In genomic region chr12:99670762-99671152, GRCm38 (mm10) we compare ENCODE assay signal across 10 mouse cellular contexts.
DNase-seq lines count a peak whose midpoint lies in the region; ATAC-seq and TF ChIP-seq lines count a peak whose summit lies in the region.
"Had no signal": no experiment of that assay in that cellular context is flagged by ENCODE, and none has a peak within 500 bp of the region (broad histone marks: within the 10 kb centered on the region; RNA-seq: fewer than 3 reads in every experiment).

No protein-coding gene starts in this region.

- intact Hi-C loops in heart, postnatal 14 days (cut with DNase I): no loop called here

- H3K4me1 ChIP-seq in heart, embryonic 15.5 days (replicated peaks): 0 out of 2 replicates have a peak, but pooled peaks cover 4% of the 10 kb centered on the region
- H3K4me1 ChIP-seq in forebrain, embryonic 13.5 days: peaks cover 30% of the 10 kb centered on the region
- peaks cover 19% of the 10 kb centered on the region for H3K4me1 ChIP-seq in midbrain, embryonic 13.5 days (replicated peaks)
- 0 out of 2 replicates have a peak, but pooled peaks cover 3% of the 10 kb centered on the region for H3K4me1 ChIP-seq in intestine, embryonic 15.5 days (replicated peaks)
- H3K4me1 ChIP-seq: liver, embryonic 12.5 days had no signal

- no peaks in the 10 kb centered on the region for H3K27me3 ChIP-seq in heart, embryonic 15.5 days
- no peaks in the 10 kb centered on the region for H3K27me3 ChIP-seq in forebrain, embryonic 13.5 days
- H3K27me3 ChIP-seq in midbrain, embryonic 13.5 days: no peaks in the 10 kb centered on the region
- H3K27me3 ChIP-seq in intestine, embryonic 15.5 days (replicated peaks): no peaks in the 10 kb centered on the region
- H3K27me3 ChIP-seq: liver, embryonic 12.5 days had no signal

- TF ChIP-seq POLR2A in brain, embryonic 14.5 days (IDR thresholded peaks at IDR 0.05; ENCODE audit: borderline replicate concordance, extremely low read depth, insufficient read depth, insufficient read length, poor library complexity, severe bottlenecking): no peak

- TF ChIP-seq CTCF in brain, embryonic 14.5 days (IDR thresholded peaks at IDR 0.05; ENCODE audit: borderline replicate concordance, extremely low read depth, insufficient read depth, insufficient read length): no peak

- no peaks in the 10 kb centered on the region for H3K36me3 ChIP-seq in heart, embryonic 15.5 days
- H3K36me3 ChIP-seq in forebrain, embryonic 13.5 days (ENCODE audit: poor library complexity, severe bottlenecking): no peaks in the 10 kb centered on the region
- no peaks in the 10 kb centered on the region for H3K36me3 ChIP-seq in midbrain, embryonic 13.5 days
- no peaks in the 10 kb centered on the region for H3K36me3 ChIP-seq in intestine, embryonic 15.5 days
- H3K36me3 ChIP-seq: liver, embryonic 12.5 days had no signal

- DNase-seq in heart, postnatal 14 days: no peak
- DNase-seq in brain, embryonic 14.5 days (ENCODE audit: low read depth): peak; percentile 80
- no peak for DNase-seq in cerebellum, postnatal 36 days
- no peak for DNase-seq in cerebellum, postnatal 25 days
- DNase-seq: heart, postnatal 4 days had no signal

- no peak for ATAC-seq in heart, embryonic 15.5 days (replicated peaks; ENCODE audit: insufficient number of reproducible peaks, insufficient read depth, low FRiP score, low read depth)
- peak; percentile 58 for ATAC-seq in forebrain, embryonic 13.5 days
- ATAC-seq in midbrain, embryonic 13.5 days: peak; percentile 64
- ATAC-seq in intestine, embryonic 15.5 days: no peak
- ATAC-seq: liver, embryonic 12.5 days had no signal

- 0 out of 2 replicates have a peak overlapping the region, but pooled peaks have one; percentile 18 for H3K4me2 ChIP-seq in heart, embryonic 15.5 days
- peak overlapping the region; percentile 40 for H3K4me2 ChIP-seq in forebrain, embryonic 13.5 days
- peak overlapping the region; percentile 25 for H3K4me2 ChIP-seq in midbrain, embryonic 13.5 days (replicated peaks)
- no peak overlapping the region for H3K4me2 ChIP-seq in intestine, embryonic 15.5 days (replicated peaks)
- H3K4me2 ChIP-seq: liver, embryonic 12.5 days had no signal

- no peaks in the 10 kb centered on the region for H3K9me3 ChIP-seq in heart, embryonic 15.5 days (replicated peaks)
- H3K9me3 ChIP-seq in forebrain, embryonic 13.5 days (replicated peaks): no peaks in the 10 kb centered on the region
- no peaks in the 10 kb centered on the region for H3K9me3 ChIP-seq in midbrain, embryonic 13.5 days
- no peaks in the 10 kb centered on the region for H3K9me3 ChIP-seq in intestine, embryonic 15.5 days
- H3K9me3 ChIP-seq: liver, embryonic 12.5 days had no signal

- no peak overlapping the region for H3K4me3 ChIP-seq in heart, embryonic 15.5 days
- no peak overlapping the region for H3K4me3 ChIP-seq in forebrain, embryonic 13.5 days
- H3K4me3 ChIP-seq in midbrain, embryonic 13.5 days (replicated peaks): no peak overlapping the region
- H3K4me3 ChIP-seq in intestine, embryonic 15.5 days (replicated peaks): no peak overlapping the region
- H3K4me3 ChIP-seq: liver, embryonic 12.5 days had no signal

- no peak overlapping the region for H3K27ac ChIP-seq in heart, embryonic 15.5 days
- peak overlapping the region; percentile 75 for H3K27ac ChIP-seq in forebrain, embryonic 13.5 days
- H3K27ac ChIP-seq in midbrain, embryonic 13.5 days: peak overlapping the region; percentile 44; the same call in 1 of the 2 replicates
- H3K27ac ChIP-seq in intestine, embryonic 15.5 days: no peak overlapping the region
- H3K27ac ChIP-seq: liver, embryonic 12.5 days had no signal

- H3K9ac ChIP-seq in heart, embryonic 15.5 days: no peak overlapping the region
- no peak overlapping the region for H3K9ac ChIP-seq in forebrain, embryonic 13.5 days
- no peak overlapping the region for H3K9ac ChIP-seq in midbrain, embryonic 13.5 days (replicated peaks)
- no peak overlapping the region for H3K9ac ChIP-seq in intestine, embryonic 15.5 days
- H3K9ac ChIP-seq: liver, embryonic 12.5 days had no signal

- WGBS in heart, embryonic 15.5 days: 84% methylated on average over 7 of the region's 7 CpGs
- 32% methylated on average over 7 of the region's 7 CpGs for WGBS in forebrain, embryonic 13.5 days
- 56% methylated on average over 7 of the region's 7 CpGs for WGBS in midbrain, embryonic 13.5 days
- WGBS in intestine, embryonic 15.5 days: 76% methylated on average over 7 of the region's 7 CpGs

Comparison
In these comparisons a context has a peak if more than half of its experiments do, and no peak if none do; other contexts are left out.
1. ATAC-seq: peak in forebrain, embryonic 13.5 days (single experiment) and midbrain, embryonic 13.5 days (single experiment); none in heart, embryonic 15.5 days (single experiment) and intestine, embryonic 15.5 days (single experiment).
2. H3K27ac ChIP-seq: peak in forebrain, embryonic 13.5 days (single experiment) and midbrain, embryonic 13.5 days (single experiment); none in heart, embryonic 15.5 days (single experiment) and intestine, embryonic 15.5 days (single experiment).